Mouse (Mus musculus): ENCODE data around the gene Ltbp1.

GRCm38 (mm10) chr17:75202314-75202713 is 196.9 kb downstream of the Ltbp1 start:
- no peak for TF ChIP-seq GATA1 (IDR thresholded peaks at IDR 0.05; ENCODE audit: low read depth, low read length)
- no peak for TF ChIP-seq BHLHE40 (IDR thresholded peaks at IDR 0.05; ENCODE audit: borderline replicate concordance, low read depth, low read length)
- TF ChIP-seq USF1 (IDR thresholded peaks at IDR 0.05; ENCODE audit: low read depth, low read length): no peak
- TF ChIP-seq UBTF (IDR thresholded peaks at IDR 0.05; ENCODE audit: borderline replicate concordance, insufficient read depth, low read depth, low read length): no peak
- no peak for TF ChIP-seq CTCF (IDR thresholded peaks at IDR 0.05 in 2 of 3, conservative IDR thresholded peaks at IDR 0.05 in 1 of 3; ENCODE audit: control insufficient read depth in 1 of 3, insufficient read depth in 1 of 3, low read depth in 2 of 3, low read length in 3 of 3, poor library complexity in 1 of 3, severe bottlenecking in 1 of 3)
- no peak for TF ChIP-seq RAD21 (IDR thresholded peaks at IDR 0.05; ENCODE audit: low read depth, low read length)
- TF ChIP-seq EP300 (IDR thresholded peaks at IDR 0.05; ENCODE audit: low read depth in 1 of 2, low read length in 2 of 2): no peak
- no peak for TF ChIP-seq ZC3H11A (IDR thresholded peaks at IDR 0.05; ENCODE audit: low read depth, low read length)
- TF ChIP-seq CHD2 (IDR thresholded peaks at IDR 0.05; ENCODE audit: low read length): no peak
- no peak for TF ChIP-seq MAZ (IDR thresholded peaks at IDR 0.05; ENCODE audit: low read depth, low read length)
- no peak for TF ChIP-seq KAT2A (conservative IDR thresholded peaks at IDR 0.05; ENCODE audit: low read depth, low read length)
- no peak for TF ChIP-seq POLR2A (IDR thresholded peaks at IDR 0.05; ENCODE audit: control insufficient read depth in 1 of 2, insufficient read depth in 1 of 2, low read depth in 1 of 2, low read length in 2 of 2, poor library complexity in 1 of 2)
- TF ChIP-seq E2F4 (IDR thresholded peaks at IDR 0.05; ENCODE audit: borderline replicate concordance, low read depth, low read length): no peak
- TF ChIP-seq TCF12 (IDR thresholded peaks at IDR 0.05; ENCODE audit: low read depth, low read length): no peak

Data from MEL (cell line).